9 mouse cellular contexts compared by ENCODE assay signal in genomic region chr15:100184821-100185496, GRCm38 (mm10). TPM values are rescaled to one million over a fixed set of nuclear protein-coding genes. Genes with fewer than 3 reads are reported as not detected.
DNase-seq lines count a peak whose midpoint lies in the region; ATAC-seq and TF ChIP-seq lines count a peak whose summit lies in the region.
"Had no signal": no experiment of that assay in that cellular context is flagged by ENCODE, and none has a peak within 500 bp of the region (broad histone marks: within the 10 kb centered on the region; RNA-seq: fewer than 3 reads in every experiment).

No protein-coding gene starts in this region.

- peak; percentile 55 for TF ChIP-seq CTCF in liver, embryonic 14.5 days (IDR thresholded peaks at IDR 0.05; ENCODE audit: low read depth)
- peak; percentile 66 to 72 (median 69) for TF ChIP-seq CTCF in MEL (IDR thresholded peaks at IDR 0.05 in 2 of 3, conservative IDR thresholded peaks at IDR 0.05 in 1 of 3; ENCODE audit: control insufficient read depth in 1 of 3, insufficient read depth in 1 of 3, low read depth in 2 of 3, low read length in 3 of 3, poor library complexity in 1 of 3, severe bottlenecking in 1 of 3)

- peak; percentile 18 for DNase-seq in embryo, embryonic 10.5 days (ENCODE audit: low spot score)
- no peak for DNase-seq in embryo, embryonic 10 days (ENCODE audit: low spot score)
- DNase-seq in liver, embryonic 14.5 days (ENCODE audit: low read depth in 3 of 3, low spot score in 3 of 3) = no peak
- peak; percentile 79 for DNase-seq in MEL (ENCODE audit: low read depth, low spot score)
- DNase-seq in adrenal gland, adult 8-10 months = no peak

- H3K9me3 ChIP-seq in liver, embryonic 14.5 days (ENCODE audit: control insufficient read depth, low read length) = no peaks in the 10 kb centered on the region
- H3K9me3 ChIP-seq in liver, embryonic 12.5 days (replicated peaks) = no peaks in the 10 kb centered on the region
- no peaks in the 10 kb centered on the region for H3K9me3 ChIP-seq in MEL (replicated peaks; ENCODE audit: insufficient read depth, low read length)
- H3K9me3 ChIP-seq: neural tube, embryonic 13.5 days had no signal

- H3K4me1 ChIP-seq in liver, embryonic 14.5 days (replicated peaks; ENCODE audit: control insufficient read depth in 2 of 2, insufficient read depth in 2 of 2, low read length in 1 of 2) = no peaks in the 10 kb centered on the region
- H3K4me1 ChIP-seq in liver, embryonic 12.5 days = peaks cover 13% of the 10 kb centered on the region; the same call in 1 of the 2 replicates
- peaks cover 7 to 33% of the 10 kb centered on the region in 2 experiments for H3K4me1 ChIP-seq in MEL (ENCODE audit: control insufficient read depth in 1 of 2, insufficient read depth in 2 of 2, low read length in 2 of 2)
- H3K4me1 ChIP-seq: neural tube, embryonic 13.5 days had no signal

- no peaks in the 10 kb centered on the region for H3K27me3 ChIP-seq in liver, embryonic 14.5 days (ENCODE audit: control insufficient read depth, insufficient read depth, low read length)
- no peaks in the 10 kb centered on the region for H3K27me3 ChIP-seq in liver, embryonic 12.5 days (replicated peaks)
- H3K27me3 ChIP-seq in MEL (ENCODE audit: control insufficient read depth in 1 of 2, insufficient read depth in 2 of 2, low read length in 2 of 2) = no peaks in the 10 kb centered on the region
- H3K27me3 ChIP-seq: neural tube, embryonic 13.5 days had no signal

- no peak overlapping the region for H3K4me2 ChIP-seq in liver, embryonic 14.5 days (ENCODE audit: low read depth)
- no peak overlapping the region for H3K4me2 ChIP-seq in liver, embryonic 12.5 days
- H3K4me2 ChIP-seq: neural tube, embryonic 13.5 days had no signal

- H3K4me3 ChIP-seq in liver, embryonic 14.5 days (ENCODE audit: insufficient read depth in 1 of 2, low read depth in 2 of 2, low read length in 2 of 2) = no peak overlapping the region
- no peak overlapping the region for H3K4me3 ChIP-seq in liver, embryonic 12.5 days
- no peak overlapping the region for H3K4me3 ChIP-seq in MEL (ENCODE audit: control insufficient read depth in 1 of 2, insufficient read depth in 1 of 2, low read depth in 2 of 2, low read length in 2 of 2)
- H3K4me3 ChIP-seq: neural tube, embryonic 13.5 days had no signal

- H3K27ac ChIP-seq in liver, embryonic 14.5 days = no peak overlapping the region
- no peak overlapping the region for H3K27ac ChIP-seq in liver, embryonic 12.5 days
- H3K27ac ChIP-seq in MEL (ENCODE audit: control insufficient read depth, low read depth, low read length) = no peak overlapping the region
- H3K27ac ChIP-seq: neural tube, embryonic 13.5 days had no signal

- ATAC-seq in liver, embryonic 14.5 days (ENCODE audit: insufficient read depth) = no peak
- ATAC-seq in liver, embryonic 12.5 days = no peak
- ATAC-seq in megakaryocyte-erythroid progenitor cell, adult 5-6 weeks (replicated peaks; ENCODE audit: low FRiP score, low TSS enrichment, poor library complexity, severe bottlenecking) = peak; percentile 51
- no peak for ATAC-seq in megakaryocyte, adult 5-6 weeks (ENCODE audit: poor library complexity, severe bottlenecking)

- H3K9ac ChIP-seq in liver, embryonic 14.5 days (replicated peaks) = no peak overlapping the region
- H3K9ac ChIP-seq in liver, embryonic 12.5 days = no peak overlapping the region
- no peak overlapping the region for H3K9ac ChIP-seq in MEL (ENCODE audit: control insufficient read depth, low read depth, low read length, poor library complexity, severe bottlenecking)
- H3K9ac ChIP-seq: neural tube, embryonic 13.5 days had no signal

- no peaks in the 10 kb centered on the region; the same call in 1 of the 2 replicates for H3K36me3 ChIP-seq in liver, embryonic 14.5 days (replicated peaks; ENCODE audit: control insufficient read depth, insufficient read depth, low read depth)
- peaks cover 75% of the 10 kb centered on the region for H3K36me3 ChIP-seq in liver, embryonic 12.5 days
- peaks cover 0 to 34% of the 10 kb centered on the region in 2 experiments; a peak in 3 of 4 replicates for H3K36me3 ChIP-seq in MEL (ENCODE audit: control insufficient read depth in 1 of 2, insufficient read depth in 2 of 2, low read length in 2 of 2)

- peak; percentile 52 for TF ChIP-seq RAD21 in MEL (IDR thresholded peaks at IDR 0.05; ENCODE audit: low read depth, low read length)

- 65% methylated on average over 5 of the region's 5 CpGs for WGBS in liver, embryonic 14.5 days (ENCODE audit: insufficient replicate concordance)
- 76% methylated on average over 5 of the region's 5 CpGs for WGBS in liver, embryonic 12.5 days (ENCODE audit: insufficient replicate concordance)

- TF ChIP-seq EP300 in liver, embryonic 14.5 days (IDR thresholded peaks at IDR 0.05; ENCODE audit: low read depth) = no peak
- TF ChIP-seq EP300 in MEL (IDR thresholded peaks at IDR 0.05; ENCODE audit: low read depth in 1 of 2, low read length in 2 of 2) = no peak; a peak in 1 of 4 replicates

- no peak for TF ChIP-seq POLR2A in MEL (IDR thresholded peaks at IDR 0.05; ENCODE audit: control insufficient read depth in 1 of 2, insufficient read depth in 1 of 2, low read depth in 1 of 2, low read length in 2 of 2, poor library complexity in 1 of 2)

- no peaks in the 10 kb centered on the region for H3K79me2 ChIP-seq in MEL (ENCODE audit: control insufficient read depth, insufficient read depth, low read length, poor library complexity)

TF ChIP-seq in MEL, 35 proteins besides CTCF, POLR2A, EP300 and RAD21:
- peak; percentile 87 for TF ChIP-seq ZNF384 (IDR thresholded peaks at IDR 0.05; ENCODE audit: low read depth, low read length)
- peak; percentile 71; the same call in 1 of the 2 replicates for TF ChIP-seq JUND (IDR thresholded peaks at IDR 0.05; ENCODE audit: low read depth, low read length)
- TF ChIP-seq ZMIZ1 (IDR thresholded peaks at IDR 0.05; ENCODE audit: low read depth, low read length) = no peak
- 0 out of 2 replicates have a peak, but pooled peaks have one; percentile 30 for TF ChIP-seq MYC (IDR thresholded peaks at IDR 0.05; ENCODE audit: low read depth, low read length)
- no peak for TF ChIP-seq NRF1 (IDR thresholded peaks at IDR 0.05; ENCODE audit: insufficient read depth, low read depth, low read length, poor library complexity, severe bottlenecking)
- TF ChIP-seq KAT2A (conservative IDR thresholded peaks at IDR 0.05; ENCODE audit: low read depth, low read length) = 0 out of 2 replicates have a peak, but pooled peaks have one; percentile 13
- TF ChIP-seq SMC3 (IDR thresholded peaks at IDR 0.05; ENCODE audit: low read depth, low read length) = peak; percentile 54
- peak; percentile 94 for TF ChIP-seq TBP (IDR thresholded peaks at IDR 0.05; ENCODE audit: low read depth, low read length)
- peak; percentile 47; the same call in 1 of the 2 replicates for TF ChIP-seq GATA1 (IDR thresholded peaks at IDR 0.05; ENCODE audit: low read depth, low read length)
- TF ChIP-seq E2F4 (IDR thresholded peaks at IDR 0.05; ENCODE audit: borderline replicate concordance, low read depth, low read length) = no peak
- 0 out of 2 replicates have a peak, but pooled peaks have one; percentile 17 for TF ChIP-seq MAZ (IDR thresholded peaks at IDR 0.05; ENCODE audit: low read depth, low read length)
- peak; percentile 16; the same call in 1 of the 2 replicates for TF ChIP-seq ZC3H11A (IDR thresholded peaks at IDR 0.05; ENCODE audit: low read depth, low read length)
- no peak for TF ChIP-seq TAL1 (IDR thresholded peaks at IDR 0.05; ENCODE audit: low read length)

RNA-seq across cellular contexts. Expression of gene Atf1, which starts 42.7 kb away (rescaled TPM):
- polyA plus RNA-seq in liver, embryonic 14.5 days (2012; rRNA removed) = 21.3 and 29.7 TPM in 2 replicates
- 24.9 and 27.6 TPM in 2 replicates for polyA plus RNA-seq in liver, embryonic 14.5 days (2014; fragmentation: Nextera tagmentation; extraction: Ambion mirVana)
- 55.0 and 57.6 TPM in 2 replicates for polyA plus RNA-seq in liver, embryonic 12.5 days (2016; fragmentation: Nextera tagmentation; extraction: Ambion mirVana)
- 41.8 and 44.0 TPM in 2 replicates for total RNA-seq in MEL (2012; rRNA removed)
- 100 to 1,000 TPM; 183 to 854 TPM for polyA plus RNA-seq in MEL (2012; ENCODE audit: insufficient read depth in 1 of 2, insufficient read length in 2 of 2, low read depth in 1 of 2, low replicate concordance in 2 of 2, missing spikeins in 1 of 2)
- total RNA-seq in megakaryocyte-erythroid progenitor cell, adult 5-6 weeks (2014; fragmentation: Nextera tagmentation) = 82.7 and 87.7 TPM in 2 replicates
- total RNA-seq in megakaryocyte-erythroid progenitor cell, adult 5-6 weeks (2017) = 94.7 and 123 TPM in 2 replicates
- total RNA-seq in adrenal gland, adult 8-10 months (2022) = 10 to 100 TPM; 61.9 to 72.1 (median 66.3) TPM
- 77.0 and 100 TPM in 2 replicates for total RNA-seq in megakaryocyte, adult 5-6 weeks (2015)
- total RNA-seq in megakaryocyte, adult 5-6 weeks (2017) = 52.8 and 95.7 TPM in 2 replicates

Comparison
In these comparisons a context has a peak if more than half of its experiments do, and no peak if none do; other contexts are left out.
1. DNase-seq: peak in embryo, embryonic 10.5 days (single experiment) and MEL (single experiment); none in embryo, embryonic 10 days (single experiment), liver, embryonic 14.5 days (0 of 3) and adrenal gland, adult 8-10 months (single experiment).